Mouse (Mus musculus) T-cell, adult 66 days (primary cell): ENCODE data around the gene Ifng. TPM values are rescaled to one million over a fixed set of nuclear protein-coding genes. Genes with fewer than 3 reads are reported as not detected.

Experiments
- total RNA-seq, 2 experiments: library from RNA; stranded (reverse); gene quantifications; 3 replicates in 1 of 2; 4 replicates in 1 of 2; pipeline ENCODE4 v1.2.4; 2023

Gene Ifng
- total RNA-seq: 10 to 100 TPM; 16.3 to 17.1 TPM

DNA sequence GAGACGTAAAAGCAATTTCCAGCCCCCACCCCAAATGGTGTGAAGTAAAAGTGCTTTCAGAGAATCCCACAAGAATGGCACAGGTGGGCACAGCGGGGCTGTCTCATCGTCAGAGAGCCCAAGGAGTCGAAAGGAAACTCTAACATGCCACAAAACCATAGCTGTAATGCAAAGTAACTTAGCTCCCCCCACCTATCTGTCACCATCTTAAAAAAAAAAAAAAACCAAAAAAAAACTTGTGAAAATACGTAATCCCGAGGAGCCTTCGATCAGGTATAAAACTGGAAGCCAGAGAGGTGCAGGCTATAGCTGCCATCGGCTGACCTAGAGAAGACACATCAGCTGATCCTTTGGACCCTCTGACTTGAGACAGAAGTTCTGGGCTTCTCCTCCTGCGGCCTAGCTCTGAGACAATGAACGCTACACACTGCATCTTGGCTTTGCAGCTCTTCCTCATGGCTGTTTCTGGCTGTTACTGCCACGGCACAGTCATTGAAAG is at the start of gene Ifng:
TSS of gene Ifng (plus strand) at position 305 of the 499 bp plus-strand sequence.

Other genes with a start within 250 kb of the Ifng start
- gene Il22, start 236.1 kb upstream of the Ifng start, total RNA-seq: not detected
- under 1 TPM; 0.50 to 0.55 TPM for gene Gm32717, start 200.3 kb upstream of the Ifng start, total RNA-seq
- gene Gm32802, start 182.4 kb upstream of the Ifng start, total RNA-seq: under 1 TPM; 0.50 to 0.55 TPM
- not detected for gene Iltifb, start 146.0 kb upstream of the Ifng start, total RNA-seq
- gene Gm9040, start 114.1 kb upstream of the Ifng start, total RNA-seq: not detected
- not detected for gene Gm9044, start 108.6 kb upstream of the Ifng start, total RNA-seq
- not detected for gene Gm9045, start 103.2 kb upstream of the Ifng start, total RNA-seq
- gene Gm9046, start 97.8 kb upstream of the Ifng start, total RNA-seq: not detected
- gene Gm9048, start 92.4 kb upstream of the Ifng start, total RNA-seq: not detected
- gene Gm9049, start 86.9 kb upstream of the Ifng start, total RNA-seq: not detected